Mouse (Mus musculus) v-Abl transformed pro-B cells (cell line): ENCODE measurements around the gene Adam19.

Source experiments
- in situ Hi-C, 2 experiments: fragments of 400-800 bp; cut with MboI; formaldehyde crosslinking; loops; one replicate each; pipeline ENCODE4 v1.15.1; 2025; ENCODE audit not compliant: unreplicated experiment in 2 of 2

Adam19 gene

GRCm38 (mm10) chr11:46125835-46126229, 70.0 kb downstream of the Adam19 start:
- in situ Hi-C loops: loop anchor here (5.0 kb wide), 3 partner anchors 69 to 169 kb away; partner anchors contain the start of genes Thg1l (in 2 of the 2), Adam19 (in 1 of the 2) and Gm12166 (in 1 of the 2)

GRCm38 (mm10) chr11:46126317-46126716, 70.5 kb downstream of the Adam19 start:
- in situ Hi-C loops: loop anchor here (5.0 kb wide), 3 partner anchors 69 to 169 kb away; partner anchors contain the start of genes Thg1l (in 2 of the 2), Adam19 (in 1 of the 2) and Gm12166 (in 1 of the 2)

GRCm38 (mm10) chr11:46126827-46127410, 71.1 kb downstream of the Adam19 start:
- in situ Hi-C loops: loop anchor here (5.0 kb wide), 3 partner anchors 70 to 170 kb away; partner anchors contain the start of genes Thg1l (in 2 of the 2), Adam19 (in 1 of the 2) and Gm12166 (in 1 of the 2)

- in situ Hi-C loops: loop anchor here (5.0 kb wide), 3 partner anchors 71 to 171 kb away; partner anchors contain the start of genes Thg1l (in 2 of the 2), Adam19 (in 1 of the 2) and Gm12166 (in 1 of the 2)
These were observed 72.1 kb downstream of the Adam19 start for GRCm38 (mm10) chr11:46127621-46128547.

GRCm38 (mm10) chr11:46128548-46128945, 72.8 kb downstream of the Adam19 start:
- in situ Hi-C loops: loop anchor here (5.0 kb wide), 3 partner anchors 71 to 171 kb away; partner anchors contain the start of genes Thg1l (in 2 of the 2), Adam19 (in 1 of the 2) and Gm12166 (in 1 of the 2)

GRCm38 (mm10) chr11:46131022-46131986, 75.5 kb downstream of the Adam19 start:
- in situ Hi-C loops: loop anchor here in 1 of 2 experiments (5.0 kb wide), 1 partner anchor 81 kb away; no protein-coding TSS in a partner anchor

- in situ Hi-C loops: loop anchor here in 1 of 2 experiments (5.0 kb wide), 1 partner anchor 77 kb away; no protein-coding TSS in a partner anchor
These were observed 79.1 kb downstream of the Adam19 start for GRCm38 (mm10) chr11:46134899-46135298.

- in situ Hi-C loops: no loop called here
These were observed 87.5 kb downstream of the Adam19 start for GRCm38 (mm10) chr11:46143342-46143741.

- in situ Hi-C loops: no loop called here
These were observed 89.5 kb downstream of the Adam19 start for GRCm38 (mm10) chr11:46145163-46145875.

GRCm38 (mm10) chr11:46146619-46147018, 90.8 kb downstream of the Adam19 start:
- in situ Hi-C loops: no loop called here

GRCm38 (mm10) chr11:46156945-46157344, 101.2 kb downstream of the Adam19 start:
- in situ Hi-C loops: no loop called here

GRCm38 (mm10) chr11:46157462-46157861, 101.7 kb downstream of the Adam19 start:
- in situ Hi-C loops: no loop called here

- in situ Hi-C loops: no loop called here
These were observed 110.2 kb downstream of the Adam19 start, which contains the start of gene Nipal4 for GRCm38 (mm10) chr11:46165866-46166585. Nipal4 (minus strand) TSS chr11:46166508.

GRCm38 (mm10) chr11:46168506-46168905, 112.7 kb downstream of the Adam19 start:
- in situ Hi-C loops: no loop called here

- in situ Hi-C loops: no loop called here
These were observed 114.1 kb downstream of the Adam19 start for GRCm38 (mm10) chr11:46169908-46170307.

GRCm38 (mm10) chr11:46172128-46172527, 116.3 kb downstream of the Adam19 start:
- in situ Hi-C loops: no loop called here

- in situ Hi-C loops: no loop called here
These were observed 120.4 kb downstream of the Adam19 start for GRCm38 (mm10) chr11:46176155-46176554.
